Mouse (Mus musculus): Measurements from ENCODE around the gene Trim28. TPM values are rescaled to one million over a fixed set of nuclear protein-coding genes. Genes with fewer than 3 reads are reported as not detected.

Trim28 gene
- polyA plus RNA-seq, 1 experiment, result 272 TPM

DNA sequence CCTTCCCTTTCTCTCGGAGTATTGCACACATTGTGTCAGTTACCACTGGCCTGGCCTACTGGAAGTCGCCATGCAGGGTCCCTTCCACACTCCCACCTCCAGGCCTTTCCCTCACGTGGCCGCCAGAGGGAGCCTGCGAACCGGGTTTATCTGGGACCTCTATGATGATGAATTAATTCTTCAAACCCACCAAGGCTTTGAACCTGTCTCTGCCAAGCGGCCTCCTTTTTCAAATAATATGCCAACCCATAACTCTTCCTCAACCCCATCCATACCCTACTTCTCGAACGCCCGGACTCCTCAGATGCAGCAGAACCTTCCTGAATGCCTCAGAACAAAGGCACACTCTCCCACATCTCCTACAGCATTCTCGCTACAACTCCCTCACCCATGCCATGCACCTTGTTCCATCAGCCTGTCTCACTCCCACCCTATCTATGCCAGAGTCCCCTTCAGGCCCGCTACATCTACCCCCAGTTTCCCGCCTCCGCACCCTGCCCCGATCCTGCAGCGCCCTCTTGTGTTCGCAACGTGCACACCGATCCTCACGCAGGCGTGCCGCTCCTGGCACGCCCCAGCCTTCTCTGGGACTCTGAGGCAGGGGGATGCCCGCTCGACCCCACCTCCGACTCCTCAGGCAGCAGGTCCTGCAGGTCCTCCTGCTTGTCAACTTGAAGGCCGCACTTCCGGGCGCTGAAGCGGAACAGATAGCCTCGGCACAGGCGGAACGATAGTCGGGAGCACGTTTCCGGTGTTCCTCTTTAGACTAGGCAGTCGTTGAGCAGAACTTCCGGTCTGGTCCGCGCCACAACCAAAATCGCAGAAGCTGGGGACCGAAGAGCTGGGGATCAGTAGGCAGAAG lies 10.5 kb downstream of the Trim28 start:
- Histone ChIP-seq H3K4me1 (ENCODE audit: control insufficient read depth, insufficient read depth, insufficient read length) (peaks cover 5% of the 10 kb centered on the region; the same call in 1 of the 2 replicates), H3K27ac (ENCODE audit: insufficient read depth, low read length) (peak overlapping the region; percentile 90), H3K27me3 (ENCODE audit: control insufficient read depth, insufficient read depth, low read length) (no peaks in the 10 kb centered on the region), H3K36me3 (ENCODE audit: control insufficient read depth, insufficient read depth, low read length) (peaks cover 14% of the 10 kb centered on the region), H3K4me3 (ENCODE audit: extremely low read depth, insufficient read depth, insufficient read length) (peak overlapping the region; percentile 94)
- under 1% methylated on average over 42 of the region's 42 CpGs for WGBS
- DNase-seq (ENCODE audit: low read depth in 1 of 2, low spot score in 2 of 2), result peak; percentile 71 to 82
- TF ChIP-seq POLR2A (IDR thresholded peaks at IDR 0.05; ENCODE audit: low read depth, low read length), result peak; percentile 4; the same call in 1 of the 2 replicates
- peak; percentile 89 for TF ChIP-seq CTCF (IDR thresholded peaks at IDR 0.05; ENCODE audit: extremely low read depth, insufficient read depth, insufficient read length, insufficient replicate concordance)

DNA sequence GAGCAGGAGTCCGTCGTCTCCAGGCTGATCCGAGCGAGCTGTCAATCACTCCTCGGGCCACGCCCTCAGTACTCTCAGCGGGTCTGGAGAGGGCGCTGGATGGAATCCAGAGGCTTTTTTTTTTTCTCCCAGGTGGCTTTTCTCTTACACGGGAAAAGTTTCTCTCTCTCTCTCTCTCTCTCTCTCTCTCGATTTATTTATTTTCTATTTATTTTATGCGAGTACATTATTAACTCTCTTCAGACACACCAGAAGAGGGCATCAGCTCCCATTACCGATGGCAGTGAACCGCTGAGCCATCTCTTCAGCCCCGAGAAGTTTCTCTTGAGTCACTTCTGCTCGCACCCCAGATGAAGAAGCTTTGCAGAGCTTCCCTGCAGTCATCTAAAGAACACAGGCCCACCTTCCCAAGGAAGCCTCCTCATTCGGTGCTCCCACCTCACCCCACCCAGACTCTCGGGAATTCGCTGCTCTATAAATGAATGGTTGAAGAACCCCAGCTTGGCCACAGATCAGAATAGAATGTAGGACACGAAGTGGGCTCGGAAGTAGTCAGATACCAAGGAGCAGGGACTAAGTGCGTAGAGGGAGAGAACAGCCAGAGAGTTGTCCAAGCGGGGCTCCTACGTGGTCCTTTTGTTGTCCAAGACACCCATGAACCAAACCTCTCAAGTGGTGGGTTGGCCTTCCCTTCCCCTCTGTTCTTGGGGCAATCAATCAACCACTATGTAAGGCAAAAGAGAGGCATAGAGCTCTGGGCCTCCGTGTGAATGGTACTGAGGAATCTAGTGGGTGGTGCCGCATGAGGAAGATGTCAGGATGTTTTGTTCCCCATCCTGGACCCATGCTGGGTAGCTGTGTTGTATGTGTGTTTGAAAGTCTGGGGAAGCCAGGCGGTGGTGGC lies 11.3 kb downstream of the Trim28 start, which contains the start of gene Zbtb45:
Gene Zbtb45 (minus strand): TSS at position 30 of the 904 bp plus-strand sequence.
- H3K36me3 ChIP-seq (ENCODE audit: control insufficient read depth, insufficient read depth, low read length), result peaks cover 14% of the 10 kb centered on the region
- no peaks in the 10 kb centered on the region for H3K27me3 ChIP-seq (ENCODE audit: control insufficient read depth, insufficient read depth, low read length)
- H3K4me3 ChIP-seq (ENCODE audit: extremely low read depth, insufficient read depth, insufficient read length), result peak within 1 kb of the TSS; percentile 94
- peak within 1 kb of the TSS; percentile 90 for H3K27ac ChIP-seq (ENCODE audit: insufficient read depth, low read length)
- DNase-seq (ENCODE audit: low read depth in 1 of 2, low spot score in 2 of 2), result no peak
- TF ChIP-seq CTCF (IDR thresholded peaks at IDR 0.05; ENCODE audit: extremely low read depth, insufficient read depth, insufficient read length, insufficient replicate concordance) (no peak), POLR2A (IDR thresholded peaks at IDR 0.05; ENCODE audit: low read depth, low read length) (no peak)
- peaks cover 5% of the 10 kb centered on the region; the same call in 1 of the 2 replicates for H3K4me1 ChIP-seq (ENCODE audit: control insufficient read depth, insufficient read depth, insufficient read length)
- WGBS, result 19% methylated on average over 26 of the region's 26 CpGs

DNA sequence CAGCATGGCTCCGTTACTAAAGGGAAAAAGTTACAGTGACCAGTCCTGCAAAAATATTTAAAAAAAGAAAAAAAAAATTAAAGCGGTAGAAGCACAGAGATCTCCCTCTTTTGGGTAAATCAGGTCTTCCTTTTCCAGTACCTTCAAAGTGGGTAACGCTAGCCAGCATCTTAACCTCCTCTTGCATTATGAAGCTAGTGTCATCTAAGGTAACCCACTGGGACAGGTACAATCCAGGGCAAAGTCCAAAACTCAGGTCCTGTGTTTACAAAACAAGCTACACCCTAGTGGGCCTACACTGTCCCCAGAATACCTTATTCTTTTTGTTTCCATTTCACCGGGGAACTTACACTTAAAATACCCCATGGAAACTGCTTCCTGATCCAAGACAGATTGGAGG lies 14.8 kb downstream of the Trim28 start:
- WGBS, result 90% methylated on average over 4 of the region's 4 CpGs
- no peak for TF ChIP-seq CTCF (IDR thresholded peaks at IDR 0.05; ENCODE audit: extremely low read depth, insufficient read depth, insufficient read length, insufficient replicate concordance)
- no peak for TF ChIP-seq POLR2A (IDR thresholded peaks at IDR 0.05; ENCODE audit: low read depth, low read length)
- DNase-seq (ENCODE audit: low read depth in 1 of 2, low spot score in 2 of 2), result no peak
- Histone ChIP-seq H3K4me1 (ENCODE audit: control insufficient read depth, insufficient read depth, insufficient read length) (peaks cover 5% of the 10 kb centered on the region; the same call in 1 of the 2 replicates), H3K36me3 (ENCODE audit: control insufficient read depth, insufficient read depth, low read length) (no peaks in the 10 kb centered on the region), H3K27ac (ENCODE audit: insufficient read depth, low read length) (no peak overlapping the region), H3K4me3 (ENCODE audit: extremely low read depth, insufficient read depth, insufficient read length) (no peak overlapping the region), H3K27me3 (ENCODE audit: control insufficient read depth, insufficient read depth, low read length) (no peaks in the 10 kb centered on the region)

DNA sequence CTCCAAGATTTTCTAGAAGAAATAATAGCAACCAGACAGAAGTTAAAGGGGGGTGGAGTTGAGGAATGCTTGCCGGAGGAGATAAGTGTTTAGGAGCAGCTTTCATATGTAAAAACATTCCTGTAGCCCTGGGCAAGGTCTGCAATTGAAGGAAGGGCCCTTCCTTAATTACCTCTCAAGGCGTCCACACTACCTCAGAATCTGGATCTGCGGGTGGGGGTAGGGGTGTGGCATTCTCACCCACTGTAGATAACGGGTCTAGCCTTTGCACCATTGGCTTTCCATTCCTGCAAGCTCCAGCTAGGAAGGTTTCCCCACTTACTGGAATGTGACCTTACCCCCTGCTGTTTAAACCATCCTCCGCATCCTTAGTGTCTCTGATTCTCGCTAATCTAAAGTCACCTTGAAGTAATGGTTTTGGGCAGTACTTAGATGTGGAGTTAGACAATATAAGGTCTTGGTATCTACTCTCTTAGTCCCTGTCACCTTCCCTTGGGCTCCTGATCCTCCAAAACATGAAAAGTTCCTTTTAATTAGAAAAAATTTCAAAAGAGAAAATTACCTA lies 15.4 kb downstream of the Trim28 start:
- Histone ChIP-seq H3K4me3 (ENCODE audit: extremely low read depth, insufficient read depth, insufficient read length) (no peak overlapping the region), H3K36me3 (ENCODE audit: control insufficient read depth, insufficient read depth, low read length) (no peaks in the 10 kb centered on the region), H3K4me1 (ENCODE audit: control insufficient read depth, insufficient read depth, insufficient read length) (peaks cover 5% of the 10 kb centered on the region; the same call in 1 of the 2 replicates), H3K27ac (ENCODE audit: insufficient read depth, low read length) (no peak overlapping the region), H3K27me3 (ENCODE audit: control insufficient read depth, insufficient read depth, low read length) (no peaks in the 10 kb centered on the region)
- WGBS, result 83% methylated on average over 6 of the region's 6 CpGs
- DNase-seq (ENCODE audit: low read depth in 1 of 2, low spot score in 2 of 2), result no peak
- TF ChIP-seq CTCF (IDR thresholded peaks at IDR 0.05; ENCODE audit: extremely low read depth, insufficient read depth, insufficient read length, insufficient replicate concordance) (no peak), POLR2A (IDR thresholded peaks at IDR 0.05; ENCODE audit: low read depth, low read length) (no peak)

DNA sequence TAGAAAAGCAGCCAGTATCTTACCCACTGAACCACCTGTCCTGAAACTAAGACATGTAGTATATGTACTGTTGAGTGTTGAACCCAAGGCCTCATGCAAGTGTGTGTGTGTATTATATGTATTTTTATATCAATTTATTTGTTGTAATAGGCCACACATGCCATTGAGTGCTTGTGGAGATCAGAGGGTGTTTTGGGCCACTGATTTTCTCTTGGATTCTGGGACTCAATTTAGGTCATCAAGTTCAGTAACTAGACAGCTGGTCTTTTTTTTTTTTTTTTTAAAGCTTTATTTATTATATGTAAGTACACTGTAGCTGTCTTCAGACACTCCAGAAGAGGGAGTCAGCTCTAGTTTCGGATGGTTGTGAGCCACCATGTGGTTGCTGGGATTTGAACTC lies 16.3 kb downstream of the Trim28 start:
- no peak for TF ChIP-seq POLR2A (IDR thresholded peaks at IDR 0.05; ENCODE audit: low read depth, low read length)
- TF ChIP-seq CTCF (IDR thresholded peaks at IDR 0.05; ENCODE audit: extremely low read depth, insufficient read depth, insufficient read length, insufficient replicate concordance), result no peak
- no peak overlapping the region for H3K27ac ChIP-seq (ENCODE audit: insufficient read depth, low read length)
- no peaks in the 10 kb centered on the region for H3K36me3 ChIP-seq (ENCODE audit: control insufficient read depth, insufficient read depth, low read length)
- DNase-seq (ENCODE audit: low read depth in 1 of 2, low spot score in 2 of 2), result no peak
- no peak overlapping the region for H3K4me3 ChIP-seq (ENCODE audit: extremely low read depth, insufficient read depth, insufficient read length)
- no peaks in the 10 kb centered on the region for H3K27me3 ChIP-seq (ENCODE audit: control insufficient read depth, insufficient read depth, low read length)
- WGBS, result 89% methylated on average over 1 of the region's 1 CpGs
- peaks cover 4% of the 10 kb centered on the region; the same call in 1 of the 2 replicates for H3K4me1 ChIP-seq (ENCODE audit: control insufficient read depth, insufficient read depth, insufficient read length)

Data from spleen, adult 2 months (tissue).